Mouse (Mus musculus) adrenal gland, adult 18-20 months (tissue): Measurements from ENCODE around the gene Celsr2. TPM values are rescaled to one million over a fixed set of nuclear protein-coding genes. Genes with fewer than 3 reads are reported as not detected.

Experiments used
- DNase-seq, 2 experiments: peaks; one replicate each; pipeline ENCODE4 v3.0.0; 2021 to 2022; ENCODE audit warnings: low spot score in 2 of 2
- total RNA-seq, 2 experiments: library from RNA; stranded (reverse); gene quantifications; 1 replicate in 1 of 2; 2 replicates in 1 of 2; pipeline ENCODE4 v1.2.3; 2021

The Celsr2 gene
- total RNA-seq, 2 experiments from 2014 or later: 4.4 to 7.0 TPM

- DNase-seq: no peak
Observed at GRCm38 (mm10) chr3:108413634-108414360, 1.6 kb downstream of the Celsr2 start.

GRCm38 (mm10) chr3:108411754-108412121, 3.6 kb downstream of the Celsr2 start:
- DNase-seq: no peak

- DNase-seq: no peak
Observed at GRCm38 (mm10) chr3:108411026-108411753, 4.2 kb downstream of the Celsr2 start.

- no peak for DNase-seq
Observed at GRCm38 (mm10) chr3:108410359-108410714, 5.0 kb downstream of the Celsr2 start.

GRCm38 (mm10) chr3:108409656-108410358, 5.5 kb downstream of the Celsr2 start:
- no peak for DNase-seq

GRCm38 (mm10) chr3:108408517-108409008, 6.8 kb downstream of the Celsr2 start:
- no peak for DNase-seq

GRCm38 (mm10) chr3:108406306-108406885, 9.0 kb downstream of the Celsr2 start:
- no peak for DNase-seq

GRCm38 (mm10) chr3:108405536-108406305, 9.6 kb downstream of the Celsr2 start:
- no peak for DNase-seq

GRCm38 (mm10) chr3:108402528-108402920, 12.8 kb downstream of the Celsr2 start:
- DNase-seq: no peak

GRCm38 (mm10) chr3:108401692-108402527, 13.4 kb downstream of the Celsr2 start:
- DNase-seq: peak; percentile 75

- DNase-seq: no peak
Observed at GRCm38 (mm10) chr3:108400442-108400841, 14.9 kb downstream of the Celsr2 start.

GRCm38 (mm10) chr3:108398281-108398680, 17.1 kb downstream of the Celsr2 start:
- DNase-seq: no peak

- DNase-seq: no peak
Observed at GRCm38 (mm10) chr3:108392793-108393192, 22.6 kb downstream of the Celsr2 start.

- no peak for DNase-seq
Observed at GRCm38 (mm10) chr3:108392299-108392698, 23.1 kb downstream of the Celsr2 start.

GRCm38 (mm10) chr3:108389111-108389545, 26.2 kb downstream of the Celsr2 start:
- DNase-seq: peak; percentile 96 to 97

GRCm38 (mm10) chr3:108386186-108386585, 29.2 kb downstream of the Celsr2 start:
- DNase-seq: no peak

GRCm38 (mm10) chr3:108384425-108384824, 30.9 kb downstream of the Celsr2 start:
- DNase-seq: no peak

- peak; percentile 82 to 83 for DNase-seq
Observed at GRCm38 (mm10) chr3:108383485-108384354, 31.6 kb downstream of the Celsr2 start, which contains the start of gene Psrc1. Gene Psrc1, plus strand, starts transcription at chr3:108383839.
